Mouse (Mus musculus) G1E-ER4 (cell line): ENCODE results near the gene B3gntl1. TPM values are rescaled to one million over a fixed set of nuclear protein-coding genes. Genes with fewer than 3 reads are reported as not detected.

Source experiments
- GATA1 ChIP-seq: IDR thresholded peaks from one replicate; pipeline ENCODE4 v1.8.0; 2012; ENCODE audit warnings: low read length, inconsistent platforms
- polyA plus RNA-seq: library from polyadenylated mRNA; stranded (reverse); fragments of >175 nt; gene quantifications from 2 replicates; pipeline ENCODE4 v1.2.3, GENCODE M21; 2012

The B3gntl1 gene
- 1.7 and 2.0 TPM in 2 replicates for polyA plus RNA-seq

- no peak for TF ChIP-seq GATA1
These were observed at the start of gene B3gntl1 for GRCm38 (mm10) chr11:121672990-121673572. Gene B3gntl1, minus strand, starts transcription at chr11:121673153.

DNA sequence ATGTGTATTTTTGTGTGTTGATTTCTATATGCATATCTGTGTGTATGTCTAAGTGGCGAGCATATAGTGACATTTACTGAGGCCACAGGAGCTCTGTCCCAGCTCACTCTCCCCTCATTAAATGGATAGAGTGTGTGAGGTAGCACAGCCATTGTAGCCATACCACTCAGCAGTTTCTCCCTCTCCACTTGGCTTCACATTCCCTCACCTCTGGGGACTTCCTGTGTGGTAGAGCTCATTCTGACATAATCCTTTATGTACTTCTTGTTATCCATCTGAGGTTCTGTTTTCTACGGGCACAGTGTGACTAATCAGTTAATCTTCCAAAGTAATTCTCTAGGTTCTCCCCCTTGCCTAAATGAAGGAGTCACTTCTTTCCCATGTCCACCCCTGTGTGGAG, 49.5 kb upstream of the B3gntl1 start:
- no peak for TF ChIP-seq GATA1

DNA sequence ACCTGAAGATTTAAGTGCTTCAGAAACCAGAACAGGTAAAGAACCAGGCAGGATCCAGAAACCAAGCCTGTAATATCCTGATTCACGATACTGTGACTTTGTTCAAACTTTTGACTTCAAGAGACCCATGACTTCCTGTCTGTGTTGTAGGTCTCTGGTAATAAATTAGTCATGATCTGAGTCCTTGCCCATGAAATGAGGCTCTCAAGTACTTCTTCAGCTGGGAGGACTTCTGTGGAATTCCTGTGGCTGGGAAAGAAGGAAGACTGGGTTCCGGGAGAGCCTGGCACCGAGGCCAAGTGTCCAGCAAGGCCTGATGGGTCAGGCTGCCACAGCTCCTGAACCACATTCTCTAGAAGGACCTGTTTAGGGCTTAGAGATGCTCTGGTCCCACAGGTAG, 47.8 kb upstream of the B3gntl1 start:
- TF ChIP-seq GATA1, result no peak

DNA sequence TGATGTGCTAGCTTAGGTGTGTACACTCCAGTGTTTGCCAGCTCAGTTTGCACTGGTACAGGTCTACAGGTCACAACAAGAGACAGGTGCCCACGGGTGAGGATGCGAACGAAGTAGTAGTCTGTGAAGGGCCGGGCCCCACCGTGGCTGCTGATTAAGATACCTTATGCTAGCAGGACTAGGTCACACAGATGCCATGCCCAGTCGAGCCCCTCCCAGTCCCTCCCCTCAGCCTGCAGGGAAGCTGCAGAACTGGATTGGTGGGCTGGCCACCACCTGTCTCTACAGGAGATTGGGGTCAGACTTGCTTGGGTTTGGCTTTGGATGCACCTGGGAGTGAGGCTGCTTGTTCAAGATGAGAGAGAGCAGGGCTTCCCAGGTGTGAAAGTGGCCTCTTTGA, 44.8 kb upstream of the B3gntl1 start:
- TF ChIP-seq GATA1, result no peak

GRCm38 (mm10) chr11:121714745-121715485, 42.0 kb upstream of the B3gntl1 start:
- no peak for TF ChIP-seq GATA1

DNA sequence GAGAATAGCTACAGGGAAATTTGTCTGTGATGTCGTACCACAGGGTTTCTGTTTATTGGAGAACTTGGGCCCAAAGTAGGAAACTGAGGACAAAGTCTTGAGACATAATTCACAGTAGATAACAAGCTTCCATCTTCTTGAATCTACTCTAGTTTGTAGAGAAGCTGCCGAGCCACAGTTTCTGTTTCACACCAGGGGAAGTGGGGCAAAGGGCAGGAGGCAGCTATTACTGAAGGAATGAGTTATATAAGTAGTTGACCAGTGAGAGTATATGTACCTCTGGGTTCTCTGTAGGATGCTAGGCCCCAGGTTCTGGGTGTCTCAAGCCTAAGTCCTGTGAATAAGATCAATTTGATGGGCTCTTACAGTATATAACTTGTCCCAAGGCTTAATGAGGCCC, 40.6 kb upstream of the B3gntl1 start:
- TF ChIP-seq GATA1, result no peak

DNA sequence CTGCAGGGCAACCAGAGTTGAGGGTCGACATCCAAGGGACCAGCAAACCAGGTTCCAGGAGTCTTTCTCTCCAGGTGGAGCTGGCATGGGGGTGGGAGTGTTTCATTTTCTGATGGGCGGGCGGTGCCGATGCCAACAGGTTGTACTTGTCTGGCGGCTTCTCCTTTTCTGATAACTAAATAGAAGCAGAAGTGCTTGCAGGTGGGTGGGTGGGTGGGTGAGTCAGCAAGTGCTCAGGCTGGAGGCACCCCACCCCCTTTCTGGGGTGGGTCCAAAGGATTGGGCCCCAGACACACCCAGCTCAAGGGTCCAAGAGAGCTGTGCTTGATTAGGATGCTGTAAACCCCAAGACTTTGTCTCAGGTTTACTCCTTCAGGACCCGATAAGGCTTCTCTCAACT, 40.0 kb upstream of the B3gntl1 start:
- no peak for TF ChIP-seq GATA1

- no peak for TF ChIP-seq GATA1
These were observed 37.3 kb upstream of the B3gntl1 start for GRCm38 (mm10) chr11:121710245-121710644.

- TF ChIP-seq GATA1, result no peak
These were observed 36.3 kb upstream of the B3gntl1 start for GRCm38 (mm10) chr11:121709278-121709677.

DNA sequence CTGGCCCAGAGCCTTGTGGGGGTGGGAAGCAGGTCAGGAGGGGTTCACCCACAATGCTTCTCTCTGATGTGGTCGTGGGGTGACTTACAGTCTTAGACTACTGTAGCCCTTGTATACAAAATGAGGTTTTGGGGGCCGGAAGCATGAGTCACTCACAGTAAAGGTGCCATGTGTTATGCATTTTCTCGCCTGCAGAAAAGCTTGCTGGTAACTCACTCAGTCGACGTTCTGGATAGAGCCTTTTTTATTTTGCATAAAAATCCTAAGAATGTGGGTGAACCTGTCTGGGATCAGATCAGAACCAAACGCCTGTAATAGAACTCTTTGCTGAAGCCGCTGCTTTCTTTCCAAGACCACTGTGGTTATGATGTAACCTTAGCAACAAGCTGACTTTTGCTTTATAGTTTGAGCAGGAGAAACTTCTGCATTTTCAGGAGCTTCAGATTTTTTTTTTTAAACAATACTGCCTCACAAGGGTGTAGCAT, 33.6 kb upstream of the B3gntl1 start:
- no peak for TF ChIP-seq GATA1

- TF ChIP-seq GATA1, result no peak
These were observed 30.8 kb upstream of the B3gntl1 start for GRCm38 (mm10) chr11:121703619-121704215.

GRCm38 (mm10) chr11:121702895-121703618, 30.1 kb upstream of the B3gntl1 start:
- no peak for TF ChIP-seq GATA1

DNA sequence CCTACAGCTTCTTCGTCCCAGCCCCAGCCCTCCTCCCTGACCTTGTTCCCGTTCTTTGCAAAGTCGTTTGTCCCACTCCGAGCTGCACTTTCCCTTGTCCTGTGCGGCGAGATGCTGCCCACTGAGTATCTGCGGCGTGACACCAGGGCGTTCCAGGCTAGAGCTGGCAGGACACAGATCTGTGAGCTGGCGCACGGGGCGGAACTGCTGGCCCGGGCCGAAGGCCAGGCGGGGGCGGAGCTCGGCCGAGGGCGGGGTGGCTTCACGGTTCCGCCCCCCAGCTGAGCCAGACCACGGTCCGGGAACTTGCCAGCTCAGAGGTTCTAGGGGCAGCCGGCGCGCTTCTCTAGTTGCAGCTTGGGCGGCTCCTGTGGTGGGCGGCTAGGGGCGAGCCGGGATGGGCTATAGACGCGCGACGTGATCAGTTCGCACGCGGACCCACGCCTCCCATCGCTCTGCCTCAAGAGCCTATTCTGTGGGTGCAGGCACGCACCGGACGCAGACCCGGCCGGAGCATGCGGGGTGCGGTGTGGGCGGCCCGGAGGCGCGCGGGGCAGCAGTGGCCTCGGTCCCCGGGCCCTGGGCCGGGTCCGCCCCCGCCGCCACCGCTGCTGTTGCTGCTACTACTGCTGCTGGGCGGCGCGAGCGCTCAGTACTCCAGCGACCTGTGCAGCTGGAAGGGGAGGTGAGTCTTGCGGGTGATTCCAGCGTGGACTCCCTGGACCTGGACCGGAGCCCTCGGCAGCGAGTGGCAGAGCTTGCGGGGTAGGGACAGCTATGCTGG, 29.4 kb upstream of the B3gntl1 start:
- TF ChIP-seq GATA1, result no peak

- no peak for TF ChIP-seq GATA1
These were observed 28.3 kb upstream of the B3gntl1 start, which contains the start of gene Metrnl for GRCm38 (mm10) chr11:121701244-121701643. Gene Metrnl, plus strand, starts transcription at chr11:121701544.

GRCm38 (mm10) chr11:121698381-121698955, 25.5 kb upstream of the B3gntl1 start:
- TF ChIP-seq GATA1, result no peak
